Mouse (Mus musculus) embryo, embryonic 11.5 days (tissue): ENCODE measurements at regions not wholly inside any gene's neighbourhood (a gene's known extent, or its start where the extent isn't known, plus 50 kb on each side); places are given as distances from the start of the nearest gene placed in this dataset.
A peak's percentile ranks its signal among the peaks of the same experiment; 100 is the strongest.

Source experiments
- DNase-seq: peaks from one replicate; pipeline ENCODE4 v3.0.0-alpha.2; 2012; ENCODE audit warnings: low read depth, low spot score

DNA sequence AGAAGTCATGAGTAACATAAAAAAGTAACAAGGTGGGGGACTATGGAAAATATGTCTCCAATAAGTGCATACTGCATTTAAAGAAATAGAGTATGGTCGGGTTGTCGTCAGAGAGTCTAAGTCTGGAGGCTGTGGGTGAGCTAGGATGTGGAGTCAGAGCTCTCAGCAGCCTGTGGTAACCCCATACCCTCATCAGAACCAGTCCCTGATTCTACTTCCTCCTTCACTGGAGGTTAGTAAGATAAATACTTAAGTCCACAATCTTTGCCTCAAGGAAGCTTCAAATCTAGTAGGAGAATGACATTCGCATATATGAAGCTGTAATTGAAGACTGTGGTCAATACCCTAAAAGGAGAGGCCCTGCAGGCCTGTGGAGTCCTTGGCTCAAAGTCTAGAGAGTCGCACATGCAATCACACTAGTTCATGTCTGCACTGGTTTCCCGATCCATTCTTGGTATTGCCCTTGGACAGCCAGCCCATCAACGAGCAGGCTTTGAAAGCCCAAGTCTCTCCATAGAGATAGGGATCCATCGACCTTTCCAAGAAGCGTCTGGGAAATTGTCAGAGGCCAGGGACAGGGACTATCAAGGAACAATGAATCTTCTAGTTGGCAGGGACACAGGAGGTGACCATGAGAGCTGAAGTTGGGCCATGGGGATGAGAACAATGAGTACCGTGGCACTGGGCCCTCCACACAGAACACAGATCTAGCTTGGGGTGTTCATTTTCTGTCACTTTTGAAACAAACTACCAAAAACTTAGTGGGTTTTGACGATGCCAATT, 200.3 kb downstream of the Zfp36l1 start:
- DNase-seq, result no peak

DNA sequence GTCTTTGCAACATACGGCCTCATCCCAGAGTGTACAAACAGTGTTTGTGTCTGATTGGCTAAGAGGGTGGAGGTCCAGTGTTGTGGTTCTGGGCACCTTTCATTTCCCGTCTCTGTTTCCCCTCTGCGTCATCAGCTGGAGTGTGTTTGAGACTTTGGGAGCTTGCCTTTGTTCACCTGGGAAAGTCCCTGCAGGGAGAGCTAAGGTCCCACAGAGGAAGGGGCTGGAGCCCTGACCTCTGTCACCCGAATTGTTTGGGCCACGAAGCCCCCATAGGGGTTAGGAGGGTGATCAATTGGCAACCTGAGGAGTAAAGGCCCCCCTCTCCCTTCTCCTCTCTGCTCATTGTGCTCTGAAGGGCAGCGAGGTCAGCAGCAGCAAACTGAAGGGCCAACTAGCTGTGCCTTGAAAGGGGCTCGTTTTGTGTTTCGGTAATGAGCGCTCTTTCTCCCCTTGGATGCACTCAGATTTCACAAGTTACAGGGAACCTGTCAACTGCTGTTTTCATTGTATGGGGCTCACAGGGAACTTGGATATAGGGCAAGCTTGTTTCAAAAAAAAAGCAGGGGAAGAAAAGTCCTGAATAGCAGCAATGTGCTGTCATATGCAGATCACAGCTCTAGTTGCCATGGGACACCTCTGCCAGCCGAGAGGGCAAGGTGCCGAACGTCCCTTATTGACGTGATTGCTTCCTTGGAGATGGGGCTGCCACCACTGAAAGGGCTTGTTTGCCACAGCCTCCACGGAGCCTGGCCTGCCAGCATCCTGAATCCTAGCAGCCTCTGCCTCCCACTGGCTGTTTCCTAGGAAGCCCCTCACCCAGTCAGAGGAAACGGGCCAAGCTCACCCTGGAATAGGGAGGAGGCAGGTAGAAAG, 201.7 kb downstream of the Zfp36l1 start:
- DNase-seq, result no peak

DNA sequence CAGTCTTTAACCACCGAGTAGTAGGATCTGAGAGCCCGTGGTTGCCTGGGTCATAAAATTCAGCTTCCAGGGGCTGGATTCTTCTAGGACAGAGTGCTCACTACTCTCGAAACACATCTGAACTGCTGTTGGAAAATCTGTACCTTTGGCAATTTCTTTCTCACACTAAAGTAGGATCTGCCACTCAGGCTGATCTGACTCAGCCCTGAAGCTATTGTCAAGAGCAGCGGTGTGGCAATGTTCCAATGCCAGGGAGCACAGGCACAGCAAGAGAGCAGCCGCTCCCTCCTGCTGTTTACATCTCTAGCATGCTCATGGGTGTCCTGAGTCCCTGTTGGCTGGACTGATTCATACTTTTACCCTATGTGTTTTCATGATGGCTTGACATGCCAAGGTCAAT, 205.2 kb downstream of the Zfp36l1 start:
- no peak for DNase-seq

DNA sequence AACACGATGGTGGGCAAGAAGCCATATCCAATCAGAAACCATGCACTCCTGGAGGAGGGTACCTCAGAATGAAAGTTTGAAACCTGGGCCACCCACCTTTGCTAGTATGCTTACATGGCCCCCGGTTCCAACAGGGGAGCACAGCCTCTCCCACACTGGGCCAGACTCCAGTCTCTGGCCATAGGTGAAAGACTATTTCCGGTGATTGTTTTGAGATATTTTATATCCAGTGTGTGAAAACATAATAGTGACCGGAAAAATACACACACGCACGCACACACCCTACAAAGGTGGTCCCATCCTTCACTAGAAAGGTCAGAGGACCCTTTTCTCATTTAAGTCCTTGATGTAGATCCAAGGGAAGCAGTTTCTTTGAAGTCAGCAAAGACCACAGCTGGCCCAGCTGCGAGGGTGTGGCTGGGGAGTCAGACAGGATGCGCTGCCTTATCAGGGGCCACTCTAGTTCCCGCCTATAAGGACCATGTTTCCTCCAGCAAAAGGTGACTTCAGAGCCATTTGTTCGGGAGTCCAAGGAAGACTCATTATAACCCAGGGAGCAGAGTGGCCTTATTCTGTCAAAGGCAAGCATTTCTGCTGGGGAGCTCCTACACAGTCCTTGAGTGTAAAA, 206.0 kb downstream of the Zfp36l1 start:
- DNase-seq, result no peak

DNA sequence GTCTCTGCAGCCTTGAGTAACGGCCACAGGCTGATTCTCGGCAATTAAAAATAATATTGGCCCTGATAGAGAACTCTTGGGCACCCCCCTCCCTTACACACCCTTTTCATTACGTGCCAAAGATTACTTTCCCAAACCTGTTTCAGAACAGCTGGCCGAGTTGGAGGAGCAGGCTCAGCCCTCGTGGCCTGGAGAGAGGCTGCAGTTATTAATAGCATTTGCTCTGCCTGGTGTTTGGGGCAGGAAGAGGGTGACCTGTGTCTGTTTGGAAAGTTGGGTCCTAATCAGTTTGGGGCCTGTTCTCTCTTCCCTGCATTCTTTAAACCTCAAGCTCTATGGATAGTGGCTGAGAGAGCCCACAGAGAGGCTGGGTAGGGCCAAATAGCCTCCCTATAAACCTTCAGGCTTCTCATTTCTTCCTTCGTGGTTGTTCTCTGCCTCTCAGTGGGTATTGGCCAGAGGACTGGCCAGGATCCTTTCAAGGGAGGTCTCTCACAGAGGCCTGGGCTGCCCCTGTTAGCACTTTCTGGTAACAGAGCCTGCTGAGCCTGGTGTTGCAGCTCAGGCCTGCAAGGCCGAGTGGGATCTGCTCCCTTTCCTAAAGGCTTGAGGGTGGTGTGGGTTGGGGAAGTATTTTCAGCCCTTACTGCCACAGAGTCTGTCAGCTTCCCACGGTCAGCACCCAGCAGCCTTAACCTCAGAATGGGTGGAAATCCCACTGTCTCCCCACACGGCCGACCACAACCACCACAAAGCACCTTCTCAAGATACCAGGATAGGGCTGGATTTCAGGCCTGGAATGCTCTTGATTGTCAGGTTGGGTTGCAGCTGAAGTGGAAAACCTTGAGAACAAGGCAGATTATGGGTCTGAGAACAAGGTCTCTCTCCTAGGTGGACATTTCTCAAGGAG, 206.7 kb downstream of the Zfp36l1 start:
- no peak for DNase-seq

DNA sequence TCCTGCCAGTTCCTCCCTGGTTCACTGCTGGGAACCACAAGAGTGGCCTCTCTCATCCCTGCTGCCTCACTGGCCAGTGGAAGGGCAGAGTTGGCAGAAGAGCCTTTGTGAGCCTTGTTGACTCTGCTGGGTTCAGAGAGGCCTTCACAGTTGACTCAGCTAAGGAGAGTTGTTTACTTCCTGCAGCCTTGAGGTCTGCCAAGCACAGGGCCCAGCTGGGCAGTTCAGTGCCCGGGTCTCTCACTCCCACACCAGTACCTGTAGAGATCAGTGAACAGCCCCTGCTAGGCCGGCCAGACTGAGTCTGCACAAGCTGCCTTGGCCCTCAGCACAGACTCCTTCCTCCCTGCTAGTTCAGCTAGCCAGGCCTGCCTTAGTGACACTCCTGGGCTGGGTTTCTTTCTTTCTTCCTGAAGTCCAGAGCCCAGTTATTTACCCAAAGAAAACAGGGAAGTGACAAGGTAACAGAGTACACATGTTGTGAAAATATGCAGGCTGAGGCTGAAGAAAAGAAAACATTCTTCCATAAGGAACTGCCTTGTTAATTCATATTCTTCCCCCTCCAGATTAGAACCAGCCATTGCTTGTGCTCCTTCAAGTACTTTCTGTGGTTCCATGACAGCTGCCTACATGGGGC, 207.8 kb downstream of the Zfp36l1 start:
- no peak for DNase-seq

DNA sequence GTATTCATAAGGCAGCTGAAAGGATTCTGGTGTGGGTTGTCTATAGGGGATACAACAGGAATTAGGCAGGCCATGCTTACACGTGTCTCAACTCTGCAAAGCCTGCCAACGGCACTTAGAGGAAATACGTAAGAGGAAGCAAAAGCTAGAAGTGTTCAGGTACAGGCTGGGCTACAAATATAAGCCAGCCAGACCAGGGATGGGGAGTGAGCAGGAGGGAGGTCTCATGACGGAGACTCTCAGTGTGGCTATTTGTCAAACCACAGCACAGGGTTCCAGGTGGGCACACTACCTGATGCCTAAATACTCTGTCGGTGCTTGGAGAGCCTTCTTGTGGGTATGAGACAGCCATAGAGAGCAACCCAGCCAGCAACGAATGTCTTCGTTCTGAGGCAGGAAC, 210.1 kb downstream of the Zfp36l1 start:
- DNase-seq, result no peak

DNA sequence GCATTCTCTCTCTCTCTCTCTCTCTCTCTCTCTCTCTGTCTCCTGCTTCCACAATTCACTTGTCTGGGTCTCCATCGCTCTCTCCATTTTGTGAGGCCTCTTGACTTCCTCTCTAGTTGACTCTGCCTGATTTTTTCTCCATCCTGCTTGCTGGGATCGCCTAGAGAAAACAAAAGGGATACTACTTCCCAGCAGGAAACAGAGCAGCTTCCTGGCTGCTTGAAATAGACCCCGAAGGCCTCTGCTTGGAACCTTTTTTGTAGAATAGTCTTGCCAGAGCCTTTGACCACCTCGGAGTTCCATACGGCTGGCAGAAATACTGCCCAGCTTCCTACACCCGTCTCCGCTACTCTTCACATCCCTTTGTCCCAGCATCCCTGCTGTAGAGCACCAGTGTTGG, 210.7 kb downstream of the Zfp36l1 start:
- no peak for DNase-seq

DNA sequence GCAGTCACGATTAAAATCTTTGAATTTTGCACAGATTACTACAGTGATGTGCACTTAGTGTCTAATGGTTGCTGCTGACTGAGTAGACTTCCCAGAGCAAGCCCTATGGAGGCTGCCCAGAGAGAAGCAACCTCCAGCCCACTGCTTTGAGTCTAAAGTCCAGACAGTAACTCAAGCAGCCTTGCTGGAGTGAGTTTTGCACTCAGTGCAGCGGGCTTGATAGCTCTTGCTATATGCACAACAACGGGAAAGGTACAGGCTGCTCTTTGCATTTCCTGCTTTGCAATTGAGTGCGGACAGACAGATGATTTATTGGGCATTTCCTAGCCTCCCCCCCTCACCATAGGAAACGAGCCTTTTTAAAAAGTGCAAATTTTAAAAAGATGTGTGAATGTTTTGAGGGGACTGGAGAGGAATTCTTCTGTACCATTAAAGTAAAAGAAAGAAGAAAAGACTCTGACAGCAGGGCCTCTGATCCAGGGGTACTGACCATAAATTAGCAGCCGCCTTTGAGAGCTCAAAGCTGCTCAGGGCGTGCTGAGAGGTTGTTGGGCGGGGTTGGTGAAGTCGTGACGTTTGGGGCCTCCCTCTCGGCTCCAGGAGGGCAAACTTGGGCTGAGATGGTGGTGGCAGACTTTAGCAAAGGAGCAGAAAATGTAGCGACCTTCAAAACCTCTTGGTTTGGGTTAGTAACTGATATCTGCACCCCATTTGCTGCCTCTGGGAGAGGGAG, 214.4 kb downstream of the Zfp36l1 start:
- peak; percentile 38 for DNase-seq

DNA sequence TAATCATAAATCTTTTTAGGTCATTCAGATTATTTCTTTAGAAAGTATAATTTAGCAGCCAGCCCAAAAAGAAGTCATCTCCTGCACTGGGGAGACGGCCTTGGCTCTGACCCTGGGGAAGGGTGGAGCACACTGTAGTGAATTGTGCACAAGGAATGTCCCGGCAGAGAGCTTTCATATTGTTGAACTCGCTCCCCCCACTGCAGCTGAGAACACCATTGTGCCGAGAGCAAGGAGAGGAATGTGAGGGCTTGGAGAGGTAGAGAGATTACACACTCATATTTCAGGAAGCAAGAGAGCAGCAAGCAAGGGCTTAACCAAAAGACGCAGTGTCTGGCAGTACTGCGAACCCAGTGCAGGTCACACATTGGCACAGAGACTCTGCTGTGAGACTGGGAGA, 216.8 kb downstream of the Zfp36l1 start:
- DNase-seq, result no peak

DNA sequence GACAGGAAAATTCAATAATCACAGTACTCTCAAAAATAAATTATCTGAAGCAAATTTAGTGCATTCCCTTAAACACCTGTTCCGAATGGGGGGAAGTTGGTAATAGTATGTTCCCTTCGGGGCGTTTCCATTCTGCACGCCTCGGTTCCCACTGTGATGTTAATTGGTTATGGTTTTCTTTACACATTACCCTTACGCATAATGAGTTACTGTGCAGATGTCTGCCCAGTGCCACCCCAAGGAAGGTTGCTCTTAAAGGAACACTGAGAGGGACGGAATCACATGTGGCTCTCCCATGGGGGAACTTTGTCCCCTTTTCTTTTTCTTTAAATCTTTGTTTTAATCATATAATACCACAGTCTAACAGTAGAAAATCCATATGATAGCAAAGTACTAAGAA, 217.5 kb downstream of the Zfp36l1 start:
- no peak for DNase-seq

DNA sequence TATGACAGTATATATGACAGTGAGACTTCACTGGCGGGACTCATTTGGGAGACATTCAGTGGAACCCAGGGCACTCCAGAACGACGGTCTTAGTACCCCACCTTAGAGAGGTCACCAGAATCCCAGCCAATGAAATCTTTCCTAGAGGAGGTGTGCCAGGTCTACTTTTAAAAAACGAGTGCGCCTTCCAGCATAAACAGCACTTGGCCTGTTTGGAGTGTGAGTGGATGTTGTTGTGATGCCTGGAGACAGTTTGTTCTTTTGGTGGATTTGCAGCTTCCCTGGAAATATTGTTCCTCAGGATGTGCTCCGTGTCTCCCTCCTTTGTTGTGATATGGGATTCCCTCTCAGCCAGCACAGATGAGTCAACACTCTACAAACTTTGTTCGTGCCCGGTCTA, 219.9 kb downstream of the Zfp36l1 start:
- DNase-seq, result no peak

DNA sequence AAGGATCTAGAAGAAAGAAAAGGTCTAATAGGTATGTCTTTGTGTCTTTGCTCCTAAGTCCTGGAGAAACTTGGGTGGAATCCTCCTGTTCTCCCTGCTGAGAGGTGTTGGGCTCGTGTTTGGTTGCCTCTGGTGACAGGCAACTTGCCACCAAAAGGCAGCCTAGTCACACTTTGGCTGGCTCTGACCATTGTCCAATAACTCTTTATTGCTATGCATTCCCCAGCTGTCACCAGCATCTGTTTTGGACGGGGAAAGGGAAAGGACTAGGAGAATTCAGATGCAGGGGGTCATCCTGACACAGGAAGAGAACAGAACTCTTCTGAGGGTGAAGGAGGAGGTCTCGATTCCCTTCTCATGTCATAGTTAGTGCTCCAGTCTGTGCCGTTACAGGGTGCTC, 220.9 kb downstream of the Zfp36l1 start:
- DNase-seq, result no peak

DNA sequence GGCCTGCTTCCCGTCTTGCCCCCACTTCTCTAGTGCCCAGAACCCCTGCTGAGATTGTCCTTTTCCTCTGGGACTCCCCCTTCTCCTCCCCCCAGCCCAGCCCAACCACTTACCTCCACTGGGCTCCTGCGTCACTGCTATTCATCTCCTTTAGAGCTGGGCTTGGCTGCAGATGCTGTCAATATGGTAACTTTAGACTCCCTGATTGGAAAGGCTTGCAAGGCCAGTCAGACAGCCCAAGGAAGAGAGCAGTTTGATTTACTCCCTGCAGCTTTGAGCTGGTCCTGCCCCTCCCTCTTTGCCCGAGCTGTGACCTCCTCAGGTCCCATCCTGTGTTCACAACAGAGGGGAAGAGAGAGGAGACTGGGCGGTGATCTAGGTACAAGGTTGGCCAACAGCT, 221.9 kb downstream of the Zfp36l1 start:
- no peak for DNase-seq

DNA sequence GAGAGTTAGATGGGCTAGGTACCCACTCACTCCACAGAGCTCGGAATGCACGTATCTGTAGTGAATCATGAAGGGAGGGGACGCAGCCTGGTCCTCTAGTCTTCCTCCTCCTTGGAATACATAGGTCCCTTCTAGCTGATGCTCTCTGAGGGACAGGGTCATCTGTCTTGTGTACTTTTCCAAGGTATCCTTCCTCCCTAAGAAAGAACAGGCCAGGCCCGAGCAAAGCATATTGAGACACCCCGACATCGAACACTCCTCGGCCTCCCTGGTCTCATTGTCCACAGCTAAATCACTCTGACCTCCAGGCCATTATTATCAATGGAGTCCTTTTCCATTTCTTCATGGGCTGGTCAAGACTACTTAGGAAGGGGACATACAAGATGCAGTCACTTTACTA, 222.5 kb downstream of the Zfp36l1 start:
- no peak for DNase-seq

DNA sequence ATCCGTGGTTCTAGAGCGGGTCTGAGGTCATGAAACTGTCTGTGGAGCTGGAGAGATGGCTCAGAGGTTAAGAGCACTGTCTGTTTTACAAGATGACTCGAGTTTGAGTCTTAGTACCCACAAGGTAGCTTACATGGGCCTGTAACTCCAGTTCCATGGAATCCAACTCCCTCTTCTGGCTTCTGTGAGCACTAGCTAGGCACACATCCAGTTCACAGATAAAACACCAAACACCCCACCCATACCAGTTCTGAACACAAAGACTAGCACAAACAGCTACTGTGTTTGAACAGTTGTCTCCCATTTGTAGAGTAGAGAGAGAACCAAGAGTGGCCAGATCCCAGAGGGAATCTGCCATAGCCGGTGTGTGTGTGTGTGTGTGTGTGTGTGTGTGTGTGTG, 224.0 kb downstream of the Zfp36l1 start:
- no peak for DNase-seq

DNA sequence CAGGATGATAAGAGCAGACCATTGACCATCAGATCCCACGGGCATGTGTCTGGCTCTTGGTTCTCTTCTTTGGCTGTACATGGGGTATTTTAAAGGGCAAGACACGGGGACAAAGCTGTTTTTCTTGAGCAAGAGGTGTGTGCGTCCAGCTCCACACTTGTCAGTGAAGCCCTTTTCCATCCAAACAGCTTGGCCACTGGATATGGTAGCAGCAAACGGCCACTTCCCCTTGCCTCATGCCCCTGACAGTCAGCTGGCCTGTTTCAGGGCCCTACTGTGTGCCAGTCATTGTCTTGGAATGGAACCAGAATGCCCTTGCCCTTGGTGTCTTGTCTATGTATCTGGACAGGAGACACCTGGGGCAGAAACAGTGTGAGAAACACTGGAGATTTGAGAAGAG, 224.7 kb downstream of the Zfp36l1 start:
- no peak for DNase-seq

DNA sequence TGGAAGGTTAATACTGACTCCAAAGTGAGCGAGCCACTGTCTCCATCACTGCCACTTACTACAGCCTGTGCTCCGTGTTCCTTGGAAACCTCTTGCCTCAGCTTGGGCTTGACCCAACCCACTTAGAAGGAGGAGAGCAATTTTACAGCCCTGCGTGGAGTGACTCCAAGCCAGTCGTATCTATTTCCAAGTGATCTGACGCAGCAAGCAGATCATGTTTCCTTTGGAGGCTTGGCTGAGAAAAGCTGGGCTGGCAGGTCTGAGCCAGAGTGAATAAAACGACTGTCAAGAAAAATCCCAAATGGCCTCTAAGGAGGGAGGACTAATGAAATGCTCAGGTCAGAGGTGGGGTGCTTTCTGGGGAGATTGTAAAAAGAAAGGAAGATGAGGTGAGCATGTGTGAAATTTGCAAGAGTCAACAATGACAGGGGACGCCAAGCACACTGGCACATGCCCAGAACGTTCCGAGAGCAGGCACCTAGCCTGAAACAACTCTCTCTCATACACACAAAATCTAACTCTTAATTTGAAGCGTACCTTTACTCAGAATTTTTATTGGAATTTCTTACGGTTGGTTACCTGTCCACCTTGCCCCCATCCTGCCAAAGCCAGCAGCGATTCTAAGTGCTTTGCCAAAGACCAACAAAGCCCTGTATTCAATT, 225.5 kb downstream of the Zfp36l1 start:
- peak; percentile 40 for DNase-seq

DNA sequence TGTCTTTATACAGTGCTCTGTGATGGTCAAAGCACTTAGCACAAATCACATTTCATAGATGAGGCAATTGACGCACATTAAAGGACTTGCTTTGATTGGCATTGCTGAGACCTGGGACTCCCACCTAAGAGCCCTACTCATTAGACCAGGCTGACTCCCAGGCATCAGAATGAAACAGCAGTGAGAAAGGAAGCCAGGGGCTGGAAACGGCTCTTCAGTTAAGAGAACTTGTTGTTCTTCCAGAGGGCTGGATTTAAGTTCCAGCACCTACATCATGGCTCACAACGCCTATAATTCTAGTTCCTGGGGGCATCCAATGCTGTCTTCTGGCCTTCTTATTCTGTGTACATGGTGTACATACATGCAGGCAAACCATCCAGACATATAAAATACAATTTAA, 226.3 kb downstream of the Zfp36l1 start:
- no peak for DNase-seq

DNA sequence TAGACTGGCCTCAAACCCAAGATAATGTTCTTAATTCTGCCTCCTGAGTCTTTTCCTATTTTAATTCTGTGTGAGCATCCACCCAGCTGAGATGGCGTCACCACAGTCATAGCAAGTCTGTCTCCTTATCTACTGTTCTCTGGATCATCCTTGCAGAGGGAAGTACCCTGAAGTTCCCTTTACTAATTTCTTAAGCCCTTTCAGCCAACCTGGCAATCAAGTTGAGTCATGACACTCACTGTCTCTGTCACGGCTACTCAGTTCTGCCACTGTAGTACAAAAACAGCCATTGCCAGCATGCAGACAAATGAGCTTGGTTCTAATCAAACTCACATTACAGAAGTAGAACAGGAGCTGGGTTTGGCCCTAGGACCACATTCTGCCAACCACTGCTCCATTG, 227.5 kb downstream of the Zfp36l1 start:
- DNase-seq, result no peak
